Mouse (Mus musculus) embryonic facial prominence, embryonic 10.5 days (tissue): ENCODE results near the gene Cmtr1. TPM values are rescaled to one million over a fixed set of nuclear protein-coding genes. Genes with fewer than 3 reads are reported as not detected.

Experiments used
- DNase-seq: peaks from one replicate; pipeline ENCODE4 v3.0.0-alpha.2; 2017; ENCODE audit warnings: low spot score
- H3K27ac ChIP-seq: fragments of 300-500 bp; sonication (generic); replicated peaks from 2 replicates; pipeline ENCODE4 v1.5.1; 2016; ENCODE audit warnings: mild to moderate bottlenecking
- H3K27me3 ChIP-seq: fragments of 300-500 bp; sonication (generic); replicated peaks from 2 replicates; pipeline ENCODE4 v1.6.1; 2016; ENCODE audit warnings: low read depth, mild to moderate bottlenecking; ENCODE audit not compliant: poor library complexity, severe bottlenecking
- H3K36me3 ChIP-seq: fragments of 300-500 bp; sonication (generic); replicated peaks from 2 replicates; pipeline ENCODE4 v1.6.1; 2016; ENCODE audit warnings: mild to moderate bottlenecking, moderate library complexity
- H3K4me1 ChIP-seq: fragments of 300-500 bp; sonication (generic); 2 replicates; pipeline ENCODE4 v1.6.1; 2016
- H3K4me3 ChIP-seq: fragments of 300-500 bp; sonication (generic); 2 replicates; pipeline ENCODE4 v1.5.1; 2016; ENCODE audit warnings: mild to moderate bottlenecking, moderate library complexity
- H3K9me3 ChIP-seq: fragments of 300-500 bp; sonication (generic); 2 replicates; pipeline ENCODE4 v1.6.1; 2016; ENCODE audit warnings: mild to moderate bottlenecking
- WGBS: fragments of 180-500 bp; shearing (Covaris S2); methylation state at CpG from one replicate; pipeline ENCODE4 v1.1.7; 2016; 5-methylcytosine and 5-hydroxymethylcytosine counted together
- polyA plus RNA-seq: library from polyadenylated mRNA; unstranded; fragments of >200 nt; fragmentation: Nextera tagmentation; extraction: Ambion mirVana; gene quantifications from 2 replicates; pipeline ENCODE4 v1.2.1, GENCODE M21; 2016

Gene Cmtr1
- polyA plus RNA-seq, 1 experiment from 2014 or later: 135 TPM

DNA sequence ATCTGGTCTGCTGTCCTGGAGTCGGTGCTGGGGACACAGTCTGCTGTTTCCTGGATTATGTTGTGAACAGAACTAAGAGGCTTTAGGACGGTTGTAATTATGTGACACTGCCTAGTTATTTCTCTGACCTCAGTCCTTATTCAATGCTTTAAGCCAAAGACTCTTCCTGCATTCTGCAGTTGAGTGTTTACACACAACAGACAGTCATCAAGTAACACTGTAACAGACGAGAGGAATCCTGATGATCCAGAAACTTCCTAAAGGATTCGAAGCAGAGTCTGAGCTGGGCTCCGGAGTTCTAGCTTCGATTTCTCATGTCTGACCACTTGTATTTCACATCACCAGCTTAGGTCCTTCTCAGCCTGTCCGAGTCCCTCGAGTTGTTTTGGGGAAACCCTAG, 18.1 kb downstream of the Cmtr1 start:
- no peak for DNase-seq
- no peak overlapping the region for H3K4me3 ChIP-seq
- H3K4me1 ChIP-seq: no peaks in the 10 kb centered on the region
- peaks cover 100% of the 10 kb centered on the region for H3K36me3 ChIP-seq
- H3K9me3 ChIP-seq: no peaks in the 10 kb centered on the region
- no peaks in the 10 kb centered on the region for H3K27me3 ChIP-seq
- H3K27ac ChIP-seq: no peak overlapping the region
- 90% methylated on average over 8 of the region's 8 CpGs for WGBS

DNA sequence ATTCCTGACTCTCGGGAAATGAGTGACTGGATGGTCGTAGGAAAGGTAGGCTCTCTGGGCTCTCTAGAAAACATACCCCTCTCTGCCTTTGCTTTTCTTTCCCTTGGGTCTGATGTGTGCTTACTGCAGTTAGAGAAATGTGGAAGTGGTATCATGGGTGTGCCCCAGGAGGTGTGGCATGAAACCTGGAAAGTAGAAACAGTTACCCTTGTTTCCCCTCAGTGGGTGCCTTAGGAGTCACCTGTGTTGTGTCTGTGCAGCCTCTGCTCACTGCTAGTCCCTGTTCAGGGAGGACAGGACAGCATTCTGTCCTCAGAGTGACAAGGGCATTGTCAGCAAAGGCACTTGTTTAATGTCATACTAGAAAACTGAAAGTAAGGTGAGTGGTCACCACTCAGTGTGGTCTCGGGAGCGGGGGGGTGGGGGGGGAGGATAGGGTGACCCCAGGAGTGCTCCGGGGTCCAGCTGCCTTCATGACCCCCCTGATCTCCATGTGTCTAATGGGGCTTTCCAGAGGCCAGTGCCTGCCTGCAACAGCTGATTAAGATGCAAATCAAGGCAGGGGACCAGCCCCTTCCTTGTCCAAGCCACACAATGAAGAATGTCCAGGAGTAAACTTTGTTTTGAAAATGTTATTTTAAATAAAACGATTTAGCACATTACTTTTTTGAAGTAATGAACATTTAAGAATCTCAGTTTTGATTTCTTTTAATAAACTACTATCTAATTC, 18.8 kb downstream of the Cmtr1 start:
- Histone ChIP-seq H3K27me3 (no peaks in the 10 kb centered on the region), H3K4me1 (no peaks in the 10 kb centered on the region), H3K4me3 (no peak overlapping the region), H3K9me3 (no peaks in the 10 kb centered on the region), H3K27ac (no peak overlapping the region), H3K36me3 (peaks cover 100% of the 10 kb centered on the region)
- DNase-seq: no peak
- 85% methylated on average over 6 of the region's 6 CpGs for WGBS

DNA sequence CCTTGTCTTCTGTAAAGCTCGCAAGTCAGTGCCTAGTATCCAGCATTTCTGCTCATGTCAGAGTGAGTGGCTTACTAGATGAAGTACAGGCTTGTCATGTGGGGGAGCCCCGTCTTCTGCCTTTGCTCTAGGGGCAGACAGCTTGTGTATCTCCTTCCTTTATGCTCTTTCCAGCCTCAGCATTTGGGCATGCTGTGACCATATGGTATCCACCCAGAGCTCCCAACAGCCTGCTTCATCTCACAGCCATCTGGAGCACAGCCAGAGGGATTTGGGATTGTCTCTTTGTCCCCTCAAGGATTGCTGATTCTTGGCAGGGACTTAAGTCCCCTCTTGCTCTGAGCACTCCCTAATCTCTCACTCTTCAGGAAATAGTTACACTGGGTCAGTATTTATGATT, 19.8 kb downstream of the Cmtr1 start:
- H3K9me3 ChIP-seq: no peaks in the 10 kb centered on the region
- DNase-seq: no peak
- no peaks in the 10 kb centered on the region for H3K27me3 ChIP-seq
- 86% methylated on average over 2 of the region's 2 CpGs for WGBS
- no peak overlapping the region for H3K4me3 ChIP-seq
- no peak overlapping the region for H3K27ac ChIP-seq
- H3K36me3 ChIP-seq: peaks cover 100% of the 10 kb centered on the region
- no peaks in the 10 kb centered on the region for H3K4me1 ChIP-seq

DNA sequence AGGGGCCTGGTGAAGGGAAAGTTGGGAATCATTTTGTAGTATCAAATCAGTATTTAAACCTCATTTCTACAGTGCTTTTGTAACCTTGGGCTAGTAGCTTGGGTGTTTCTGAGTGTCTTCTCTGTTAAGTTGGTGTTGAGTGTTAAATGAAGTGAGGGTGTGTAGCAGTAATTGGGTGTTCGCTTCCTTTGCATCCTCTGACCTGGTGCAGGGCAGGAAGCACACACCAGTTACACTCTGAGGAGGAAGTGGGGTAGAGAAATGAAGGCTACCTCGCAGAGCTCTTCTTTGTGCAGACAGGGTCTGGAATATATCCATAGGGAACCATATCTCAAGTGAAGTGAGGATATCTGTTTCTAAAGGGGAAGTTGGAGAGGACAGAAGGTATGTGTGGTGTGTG, 20.5 kb downstream of the Cmtr1 start:
- Histone ChIP-seq H3K4me3 (no peak overlapping the region), H3K9me3 (no peaks in the 10 kb centered on the region), H3K4me1 (no peaks in the 10 kb centered on the region), H3K27me3 (no peaks in the 10 kb centered on the region), H3K27ac (no peak overlapping the region), H3K36me3 (peaks cover 100% of the 10 kb centered on the region)
- no peak for DNase-seq
- WGBS: 90% methylated on average over 2 of the region's 2 CpGs

DNA sequence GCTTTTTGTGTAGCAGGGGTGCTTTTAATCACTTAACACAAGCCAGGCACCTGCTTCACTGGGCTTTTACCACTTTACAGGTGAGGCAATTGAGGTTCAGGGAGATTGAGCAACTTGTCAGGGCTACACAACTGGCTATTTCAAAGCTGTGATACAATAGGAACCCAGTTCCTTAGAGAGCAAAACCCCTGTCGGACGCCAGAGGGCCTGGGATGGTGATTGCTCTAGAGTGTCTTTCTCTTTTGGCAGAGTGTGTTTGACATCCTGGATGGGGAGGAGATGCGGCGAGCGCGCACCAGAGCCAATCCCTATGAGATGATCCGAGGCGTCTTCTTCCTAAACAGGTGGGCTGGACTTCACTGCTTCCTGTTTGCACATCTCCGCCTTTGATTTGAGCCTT, 21.3 kb downstream of the Cmtr1 start:
- Histone ChIP-seq H3K27me3 (no peaks in the 10 kb centered on the region), H3K4me3 (no peak overlapping the region), H3K36me3 (peaks cover 100% of the 10 kb centered on the region), H3K27ac (no peak overlapping the region), H3K9me3 (no peaks in the 10 kb centered on the region), H3K4me1 (no peaks in the 10 kb centered on the region)
- no peak for DNase-seq
- 94% methylated on average over 9 of the region's 9 CpGs for WGBS

DNA sequence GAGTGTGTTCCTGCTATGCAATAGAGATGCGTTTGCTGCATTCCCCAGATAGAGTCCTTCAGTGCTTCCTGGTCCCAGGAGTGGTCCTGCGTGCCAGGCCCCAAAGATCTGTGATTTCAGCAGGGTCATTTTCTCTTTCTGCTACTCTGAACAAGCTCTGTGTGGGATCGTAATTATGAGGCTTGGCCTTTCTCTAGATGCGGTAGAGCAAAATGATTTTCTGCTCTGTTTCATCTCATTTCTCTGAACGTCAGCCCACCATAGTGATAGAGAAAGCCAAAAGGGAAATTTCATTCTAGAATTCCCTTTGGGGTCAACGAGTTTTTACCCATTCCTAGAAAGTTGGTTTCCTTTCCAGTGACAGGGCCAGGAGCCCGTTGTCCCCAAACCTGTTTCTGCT, 21.9 kb downstream of the Cmtr1 start:
- H3K4me1 ChIP-seq: no peaks in the 10 kb centered on the region
- no peak overlapping the region for H3K27ac ChIP-seq
- H3K27me3 ChIP-seq: no peaks in the 10 kb centered on the region
- peaks cover 100% of the 10 kb centered on the region for H3K36me3 ChIP-seq
- H3K9me3 ChIP-seq: no peaks in the 10 kb centered on the region
- 91% methylated on average over 7 of the region's 7 CpGs for WGBS
- H3K4me3 ChIP-seq: no peak overlapping the region
- DNase-seq: no peak

- Histone ChIP-seq H3K27me3 (no peaks in the 10 kb centered on the region), H3K9me3 (no peaks in the 10 kb centered on the region), H3K4me1 (no peaks in the 10 kb centered on the region), H3K27ac (no peak overlapping the region), H3K36me3 (peaks cover 100% of the 10 kb centered on the region), H3K4me3 (no peak overlapping the region)
- 83% methylated on average over 2 of the region's 2 CpGs for WGBS
- DNase-seq: no peak
Measured at GRCm38 (mm10) chr17:29683127-29683526, 22.7 kb downstream of the Cmtr1 start.

GRCm38 (mm10) chr17:29684275-29684674, 23.9 kb downstream of the Cmtr1 start:
- Histone ChIP-seq H3K4me3 (no peak overlapping the region), H3K27me3 (no peaks in the 10 kb centered on the region), H3K27ac (no peak overlapping the region), H3K36me3 (peaks cover 100% of the 10 kb centered on the region), H3K9me3 (no peaks in the 10 kb centered on the region), H3K4me1 (no peaks in the 10 kb centered on the region)
- no peak for DNase-seq
- 92% methylated on average over 4 of the region's 4 CpGs for WGBS

DNA sequence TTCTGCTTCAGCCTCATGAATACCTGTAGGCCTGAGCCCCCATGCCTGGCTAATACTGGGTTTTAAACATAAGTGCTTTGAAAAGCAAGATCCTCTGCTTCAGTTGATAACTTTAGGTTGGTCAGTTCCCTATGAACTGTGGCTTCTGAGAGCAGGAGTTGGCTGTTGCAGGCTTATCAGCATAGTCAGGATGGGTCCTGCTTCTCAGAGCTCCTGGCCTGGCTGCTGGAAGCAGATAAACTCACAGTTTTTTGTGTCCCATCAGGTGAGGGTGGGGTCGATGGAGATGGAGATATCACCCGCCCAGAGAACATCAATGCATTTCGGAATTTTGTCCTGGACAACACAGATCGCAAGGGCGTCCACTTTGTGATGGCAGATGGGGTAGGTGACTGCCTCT, 26.4 kb downstream of the Cmtr1 start:
- Histone ChIP-seq H3K4me1 (no peaks in the 10 kb centered on the region), H3K36me3 (peaks cover 99% of the 10 kb centered on the region), H3K9me3 (no peaks in the 10 kb centered on the region), H3K4me3 (no peak overlapping the region), H3K27ac (no peak overlapping the region), H3K27me3 (no peaks in the 10 kb centered on the region)
- no peak for DNase-seq
- 94% methylated on average over 5 of the region's 5 CpGs for WGBS

DNA sequence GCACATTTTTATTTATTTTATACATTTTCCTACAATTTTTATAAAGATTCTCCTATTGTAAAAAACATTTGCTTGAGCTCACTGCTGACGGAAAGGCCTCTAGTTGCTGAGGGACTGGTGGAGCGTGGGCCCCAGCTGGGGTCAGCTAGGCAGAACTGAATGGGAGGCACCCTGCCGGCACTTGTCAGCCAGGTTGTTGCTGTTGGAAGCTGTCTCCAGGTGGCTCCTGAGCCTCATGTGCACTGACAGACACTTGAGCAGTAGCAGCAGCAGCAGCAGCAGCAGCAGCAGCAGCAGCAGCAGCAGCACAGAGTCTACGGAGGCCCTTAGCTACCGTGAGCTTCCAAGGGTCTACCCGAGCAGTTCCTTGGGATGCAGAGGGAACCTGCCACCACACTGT, 27.0 kb downstream of the Cmtr1 start:
- peaks cover 97% of the 10 kb centered on the region for H3K36me3 ChIP-seq
- no peaks in the 10 kb centered on the region for H3K27me3 ChIP-seq
- no peak overlapping the region for H3K4me3 ChIP-seq
- no peak overlapping the region for H3K27ac ChIP-seq
- no peaks in the 10 kb centered on the region for H3K4me1 ChIP-seq
- DNase-seq: no peak
- 90% methylated on average over 6 of the region's 6 CpGs for WGBS
- no peaks in the 10 kb centered on the region for H3K9me3 ChIP-seq

DNA sequence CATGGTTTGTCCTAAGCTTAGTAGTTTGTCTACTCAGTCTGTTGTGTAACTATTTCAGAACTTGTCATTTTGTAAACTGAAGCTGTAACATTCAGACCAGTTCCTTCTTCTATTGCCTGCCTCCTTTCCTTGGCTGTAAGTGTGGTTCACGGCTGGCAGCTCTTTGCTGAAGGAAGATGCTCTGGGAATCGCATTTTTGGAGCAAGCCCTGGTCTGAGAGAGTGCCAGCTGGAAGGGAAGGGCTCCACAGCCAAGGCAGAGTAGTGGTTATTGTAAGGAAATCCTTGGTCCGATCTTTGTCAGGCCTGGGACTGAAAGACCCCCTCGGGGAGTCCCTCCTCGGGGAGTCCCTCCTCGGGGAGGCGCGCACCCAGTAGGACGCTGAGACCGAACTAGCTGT, 28.2 kb downstream of the Cmtr1 start:
- H3K9me3 ChIP-seq: no peaks in the 10 kb centered on the region
- H3K4me3 ChIP-seq: no peak overlapping the region
- no peaks in the 10 kb centered on the region for H3K4me1 ChIP-seq
- H3K27me3 ChIP-seq: no peaks in the 10 kb centered on the region
- no peak for DNase-seq
- no peak overlapping the region for H3K27ac ChIP-seq
- H3K36me3 ChIP-seq: peaks cover 97% of the 10 kb centered on the region
- 94% methylated on average over 10 of the region's 10 CpGs for WGBS

DNA sequence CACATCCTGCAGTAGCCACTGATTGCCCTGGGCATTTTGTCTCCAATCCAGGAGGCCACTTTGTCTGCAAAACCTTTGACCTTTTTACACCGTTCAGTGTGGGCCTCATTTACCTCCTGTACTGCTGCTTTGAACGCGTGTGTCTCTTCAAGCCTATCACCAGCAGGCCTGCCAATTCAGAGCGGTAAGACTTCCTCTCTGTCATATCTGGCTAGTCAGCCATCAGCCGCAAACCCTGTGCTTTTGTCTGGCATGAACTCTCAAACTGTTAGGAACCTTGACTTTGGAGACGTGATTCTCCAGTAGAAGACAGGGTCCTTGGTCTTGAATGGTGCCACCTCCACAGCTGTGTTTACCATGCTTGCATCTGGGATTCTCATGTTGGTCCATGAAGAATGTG, 29.9 kb downstream of the Cmtr1 start:
- 83% methylated on average over 6 of the region's 6 CpGs for WGBS
- Histone ChIP-seq H3K36me3 (peaks cover 97% of the 10 kb centered on the region), H3K4me3 (no peak overlapping the region), H3K9me3 (no peaks in the 10 kb centered on the region), H3K4me1 (no peaks in the 10 kb centered on the region), H3K27ac (no peak overlapping the region), H3K27me3 (no peaks in the 10 kb centered on the region)
- DNase-seq: no peak

- H3K36me3 ChIP-seq: peaks cover 97% of the 10 kb centered on the region
Measured at GRCm38 (mm10) chr17:29692827-29693226, 32.4 kb downstream of the Cmtr1 start.

More at GRCm38 (mm10) chr17:29692827-29693226, 32.4 kb downstream of the Cmtr1 start:
- Histone ChIP-seq H3K27ac (no peak overlapping the region), H3K4me1 (no peaks in the 10 kb centered on the region), H3K9me3 (no peaks in the 10 kb centered on the region), H3K4me3 (no peak overlapping the region), H3K27me3 (no peaks in the 10 kb centered on the region)
- WGBS: 93% methylated on average over 2 of the region's 2 CpGs
- DNase-seq: no peak
